Mouse (Mus musculus) small intestine, adult 2 months (tissue): Measurements from ENCODE around the gene Lrrc8c. TPM values are rescaled to one million over a fixed set of nuclear protein-coding genes. Genes with fewer than 3 reads are reported as not detected.

Experiments used
- H3K27ac ChIP-seq: fragments of 200-500 bp; 2 replicates; pipeline ENCODE4 v1.5.1; 2012; ENCODE audit warnings: low read depth, low read length, control low read depth, inconsistent platforms; ENCODE audit not compliant: insufficient read depth
- H3K27me3 ChIP-seq: fragments of 200-500 bp; 2 replicates; pipeline ENCODE4 v1.6.1; 2012; ENCODE audit warnings: mild to moderate bottlenecking, moderate library complexity, low read length, inconsistent platforms; ENCODE audit not compliant: control insufficient read depth, insufficient read depth
- H3K36me3 ChIP-seq: fragments of 200-500 bp; 2 replicates; pipeline ENCODE4 v1.6.1; 2012; ENCODE audit warnings: mild to moderate bottlenecking, low read length, control low read depth, inconsistent platforms; ENCODE audit not compliant: control insufficient read depth, insufficient read depth
- H3K4me1 ChIP-seq: fragments of 200-500 bp; 2 replicates; pipeline ENCODE4 v1.6.1; 2012; ENCODE audit warnings: low read length, inconsistent platforms, mixed read lengths; ENCODE audit not compliant: control insufficient read depth, insufficient read depth, insufficient read length
- H3K4me3 ChIP-seq: fragments of 200-500 bp; 2 replicates; pipeline ENCODE4 v1.5.1; 2012; ENCODE audit warnings: low read depth, mild to moderate bottlenecking, control low read depth, inconsistent platforms, low read length, moderate library complexity
- CTCF ChIP-seq: fragments of 200-500 bp; IDR thresholded peaks from 2 replicates; pipeline ENCODE4 v1.5.1; 2012; ENCODE audit warnings: low read depth, mild to moderate bottlenecking, control low read depth, inconsistent platforms, low read length, moderate library complexity, mixed read lengths; ENCODE audit not compliant: insufficient replicate concordance, insufficient read length; ENCODE audit errors: extremely low read depth
- POLR2A ChIP-seq: fragments of 200-500 bp; IDR thresholded peaks from 2 replicates; pipeline ENCODE4 v1.6.1; 2012; ENCODE audit warnings: low read depth, mild to moderate bottlenecking, control low read depth, inconsistent platforms, low read length, moderate library complexity
- WGBS: fragments of 180-500 bp; shearing (Covaris S2); methylation state at CpG from one replicate; pipeline ENCODE4 v1.1.7; 2018; 5-methylcytosine and 5-hydroxymethylcytosine counted together
- polyA plus RNA-seq: library from polyadenylated mRNA; depleted of rRNA; stranded (reverse); fragments of >200 nt; gene quantifications from 2 replicates; pipeline ENCODE4 v1.2.3, GENCODE M21; 2012; rRNA removed

Lrrc8c gene
- polyA plus RNA-seq, 1 experiment: 7.6 TPM

DNA sequence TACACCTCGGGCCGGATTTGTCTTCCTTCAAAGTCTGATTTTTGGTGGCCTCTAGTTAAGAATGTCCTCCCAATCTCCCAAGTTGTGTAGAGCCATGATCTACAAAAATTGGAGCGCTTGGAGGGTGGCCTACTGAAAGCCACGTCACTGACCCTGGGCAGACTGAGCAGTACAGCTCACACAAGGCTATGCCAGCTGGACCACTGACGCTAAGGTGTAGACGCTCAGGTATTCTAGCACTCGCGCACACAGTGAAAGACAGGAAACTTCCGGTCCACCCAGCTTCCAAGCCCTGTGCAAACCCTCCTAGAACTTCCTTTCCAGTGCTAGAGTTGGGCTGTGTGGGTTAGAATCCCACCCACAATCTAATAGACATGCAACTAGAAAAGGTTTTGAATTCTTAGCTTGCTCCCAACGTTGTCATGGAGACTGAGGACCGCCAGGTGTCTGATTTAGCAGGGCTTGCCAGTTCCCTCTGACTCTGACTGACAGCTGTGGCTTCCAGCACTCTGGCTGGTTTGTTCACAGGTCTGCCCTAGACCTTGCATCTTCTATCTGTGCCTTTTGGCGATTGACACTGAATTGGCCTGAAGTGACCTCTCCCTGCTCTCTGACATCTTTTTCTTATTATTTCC is 136.0 kb downstream of the Lrrc8c start:
- Histone ChIP-seq H3K4me1 (peaks cover 11% of the 10 kb centered on the region; the same call in 1 of the 2 replicates), H3K4me3 (no peak overlapping the region), H3K36me3 (no peaks in the 10 kb centered on the region), H3K27ac (no peak overlapping the region), H3K27me3 (no peaks in the 10 kb centered on the region)
- no peak for TF ChIP-seq CTCF
- no peak for TF ChIP-seq POLR2A
- WGBS: 75% methylated on average over 12 of the region's 12 CpGs

DNA sequence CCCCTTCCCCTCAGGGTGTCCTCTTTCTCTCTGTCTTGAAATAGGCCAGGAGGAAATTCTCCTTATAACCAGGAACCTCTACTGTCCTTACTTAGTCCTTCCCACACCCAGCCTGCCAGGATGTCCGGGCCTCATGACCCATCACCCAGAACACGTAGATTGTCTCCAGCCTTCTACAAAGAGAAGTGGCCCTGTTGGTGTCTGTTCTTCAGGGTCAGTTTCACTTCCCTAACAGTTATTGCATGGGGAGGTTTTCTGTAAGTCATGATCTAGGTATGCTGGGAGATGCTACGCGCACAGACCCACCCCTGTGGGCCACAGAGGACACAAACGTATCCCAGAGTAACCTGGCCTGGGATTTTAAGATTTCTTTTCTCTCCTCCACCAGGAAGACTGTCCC is 142.7 kb downstream of the Lrrc8c start:
- no peak overlapping the region for H3K4me3 ChIP-seq
- TF ChIP-seq POLR2A: no peak
- no peak for TF ChIP-seq CTCF
- no peak overlapping the region for H3K27ac ChIP-seq
- H3K27me3 ChIP-seq: no peaks in the 10 kb centered on the region
- H3K4me1 ChIP-seq: peaks cover 3% of the 10 kb centered on the region; the same call in 1 of the 2 replicates
- H3K36me3 ChIP-seq: no peaks in the 10 kb centered on the region
- WGBS: 79% methylated on average over 5 of the region's 5 CpGs

Other genes starting within 250 kb of the Lrrc8c start
- 0.30 and 1.1 TPM in 2 replicates for gene Gm43302, start 225.7 kb upstream of the Lrrc8c start, polyA plus RNA-seq
- gene Gbp6, start 225.7 kb upstream of the Lrrc8c start, polyA plus RNA-seq: 1.0 and 3.2 TPM in 2 replicates
- gene Lrrc8b, start 103.6 kb upstream of the Lrrc8c start, polyA plus RNA-seq: 8.3 and 19.6 TPM in 2 replicates
- gene Lrrc8d, start 180.6 kb downstream of the Lrrc8c start, polyA plus RNA-seq: 10.4 and 16.6 TPM in 2 replicates